Mouse (Mus musculus) heart, postnatal 4 days (tissue): ENCODE data around the gene Lig1. TPM values are rescaled to one million over a fixed set of nuclear protein-coding genes. Genes with fewer than 3 reads are reported as not detected.

Source experiments
- DNase-seq: peaks from one replicate; pipeline ENCODE4 v3.0.0; 2021
- total RNA-seq, 2 experiments: library from RNA; stranded (reverse); gene quantifications; 2 replicates each; pipeline ENCODE4 v1.2.3; 2021

Lig1 gene
- total RNA-seq, 2 experiments from 2014 or later: 44.3 to 45.5 TPM

DNA sequence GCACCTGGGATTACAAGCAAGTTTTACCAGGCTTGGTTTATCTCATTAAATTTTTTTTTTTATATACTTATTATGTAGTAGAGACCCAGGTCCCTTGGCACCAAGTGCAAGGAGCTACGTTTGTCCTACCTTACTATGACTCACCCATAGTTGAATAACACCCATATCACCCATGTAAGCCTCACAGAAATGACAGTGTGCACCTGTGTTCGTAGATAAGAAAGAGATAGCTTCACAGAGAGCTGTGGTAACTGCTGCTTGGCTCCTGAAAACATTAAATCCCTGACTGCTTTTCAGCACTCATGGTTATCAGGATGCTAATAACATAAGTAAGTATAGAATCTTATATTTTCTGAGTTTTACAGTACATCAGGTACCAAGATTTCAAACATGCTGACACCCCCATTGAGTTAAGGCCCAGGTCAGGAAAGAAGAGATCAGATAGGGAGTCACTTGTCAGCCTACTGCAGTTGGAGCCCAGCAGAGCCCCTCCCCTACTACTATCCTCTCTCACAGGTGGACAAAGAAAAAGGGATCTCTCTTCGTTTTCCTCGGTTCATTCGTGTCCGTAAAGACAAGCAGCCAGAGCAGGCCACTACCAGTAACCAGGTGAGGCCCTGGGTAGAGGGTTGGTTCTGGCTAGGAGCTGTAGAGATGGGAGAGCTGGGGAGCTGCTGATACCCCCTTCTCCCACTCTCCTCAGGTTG, 33.6 kb downstream of the Lig1 start:
- DNase-seq: no peak

DNA sequence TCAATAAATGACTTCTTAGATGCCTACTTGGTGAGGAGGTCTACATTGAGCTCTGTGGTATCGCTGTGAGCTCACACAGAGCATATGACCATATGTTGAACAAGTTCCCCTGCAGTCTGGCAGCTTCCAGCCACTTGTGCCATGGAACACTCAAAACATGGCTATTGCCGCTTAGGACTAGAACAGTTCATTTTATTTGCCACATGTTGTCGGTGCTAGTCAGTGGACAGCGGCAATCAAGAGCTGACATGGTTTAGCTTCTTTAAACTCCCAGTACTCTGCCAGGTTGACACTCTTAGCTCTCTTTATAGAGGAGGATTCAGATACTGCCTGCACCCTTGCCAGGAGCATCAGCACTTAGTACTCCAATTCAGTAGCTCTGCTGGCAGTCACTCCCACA, 34.3 kb downstream of the Lig1 start:
- no peak for DNase-seq

DNA sequence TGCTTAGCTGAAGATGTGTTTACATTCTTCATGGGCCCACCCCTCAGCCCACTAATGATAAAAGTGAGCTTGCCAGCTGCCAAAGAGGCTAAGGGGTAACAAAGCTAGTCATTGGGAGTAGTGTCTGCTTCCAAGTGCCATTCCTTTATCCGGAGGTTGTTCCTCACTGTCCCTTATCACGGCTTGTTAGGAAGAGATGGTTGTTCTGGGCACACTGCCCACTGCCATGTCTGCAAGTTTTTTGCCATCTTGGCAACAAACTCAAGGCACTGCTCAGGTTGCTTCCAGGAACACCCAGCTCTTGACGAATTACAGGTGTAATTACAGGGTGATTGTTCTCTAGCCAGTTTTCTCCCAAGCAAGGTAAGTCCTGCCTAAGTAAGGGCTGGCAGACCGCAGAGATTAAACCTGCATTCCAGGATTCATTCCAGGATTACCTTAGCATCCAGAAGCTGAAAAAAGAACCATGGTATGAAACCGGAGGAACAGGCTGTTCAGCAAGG, 37.1 kb downstream of the Lig1 start:
- DNase-seq: peak; percentile 12

DNA sequence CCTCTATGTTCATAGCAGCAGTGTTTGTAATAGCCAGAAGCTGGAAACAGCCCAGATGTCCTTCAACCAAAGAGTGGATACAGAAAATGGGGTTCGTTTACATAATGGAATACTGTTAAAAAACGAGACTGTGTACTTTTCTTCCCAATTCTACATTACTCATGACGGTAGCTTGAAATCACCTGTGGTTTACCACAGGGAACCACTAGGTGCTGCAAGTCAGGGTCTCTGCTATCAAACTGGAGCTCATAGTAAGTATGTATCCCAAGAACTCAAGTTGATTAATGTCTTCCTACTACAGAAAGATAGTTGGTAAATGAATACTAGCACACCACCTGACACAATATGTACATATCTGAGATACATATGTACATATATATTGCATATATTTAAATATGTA, 44.3 kb downstream of the Lig1 start:
- no peak for DNase-seq

DNA sequence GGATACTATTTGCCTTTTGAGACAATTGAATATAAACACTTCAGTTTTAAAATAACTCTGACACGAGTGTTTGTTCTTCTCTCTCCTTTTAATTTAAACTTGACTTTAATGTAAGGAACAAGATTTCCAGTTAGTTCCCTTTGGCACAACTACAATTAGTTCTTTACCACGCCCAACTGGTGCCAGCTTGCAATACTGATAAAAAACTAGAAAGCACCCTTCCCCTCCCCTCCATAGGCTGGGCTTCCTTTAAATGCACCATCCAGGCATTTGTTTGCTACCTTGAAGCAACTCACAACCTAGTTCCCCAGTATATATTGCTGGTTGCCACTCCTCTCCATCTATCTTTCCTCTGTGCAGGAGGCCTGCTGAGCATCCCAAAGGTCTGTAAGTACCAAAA, 47.2 kb downstream of the Lig1 start, which contains the start of gene Pla2g4c:
Gene Pla2g4c (plus strand): TSS at position 340 of the 400 bp plus-strand sequence.
- DNase-seq: no peak

DNA sequence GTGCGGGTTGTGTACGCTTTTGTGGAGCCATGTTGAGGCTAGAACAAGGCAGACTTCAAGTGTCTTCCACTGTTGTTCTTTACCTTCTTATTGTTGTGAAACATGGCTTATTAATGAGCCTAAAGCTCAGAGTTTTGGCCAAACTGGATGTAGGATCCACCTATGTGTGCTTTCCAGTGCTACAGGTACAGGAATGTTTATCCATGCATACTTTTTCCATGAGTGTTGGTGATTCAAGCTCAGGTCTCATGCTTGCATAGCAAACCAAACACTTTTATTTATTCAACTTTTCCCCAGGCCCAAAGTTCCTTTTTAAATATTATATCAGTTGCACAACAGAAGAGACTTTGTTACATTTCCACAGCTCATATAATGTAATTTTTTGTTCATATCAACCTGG, 53.5 kb downstream of the Lig1 start:
- no peak for DNase-seq

DNA sequence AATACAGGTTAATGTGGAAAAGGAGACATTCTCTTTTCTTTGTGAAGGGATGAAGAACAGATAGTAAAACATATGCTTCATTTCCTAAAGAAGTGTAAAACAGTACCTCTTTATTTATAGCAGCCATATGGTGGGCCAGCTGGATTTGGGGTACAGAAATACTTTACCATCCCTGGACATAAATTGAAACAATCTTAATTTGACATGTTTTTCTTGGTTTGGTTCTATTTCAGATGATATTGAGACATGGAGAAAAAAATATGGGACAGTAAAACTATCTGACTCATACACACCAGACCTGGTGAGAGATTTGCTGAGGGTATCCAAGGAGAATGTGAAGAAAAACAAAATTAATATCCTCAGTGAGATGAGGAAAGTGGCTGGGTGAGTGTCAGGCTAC, 78.9 kb downstream of the Lig1 start:
- no peak for DNase-seq

Other genes with a start within 250 kb of the Lig1 start
- 100 to 1,000 TPM; 114 to 129 TPM for gene Chmp2a, start 242.5 kb upstream of the Lig1 start, total RNA-seq
- 100 to 1,000 TPM; 193 to 202 TPM for gene Ube2m, start 239.0 kb upstream of the Lig1 start, total RNA-seq
- 1 to 10 TPM; 1.2 TPM for gene Mzf1, start 222.5 kb upstream of the Lig1 start, total RNA-seq
- gene Vmn1r85, start 182.1 kb upstream of the Lig1 start, total RNA-seq: not detected
- gene Vmn1r86, start 157.4 kb upstream of the Lig1 start, total RNA-seq: not detected
- not detected for gene Vmn1r87, start 137.1 kb upstream of the Lig1 start, total RNA-seq
- gene Vmn1r88, start 117.7 kb upstream of the Lig1 start, total RNA-seq: under 1 TPM; 0.07 to 0.12 TPM
- not detected for gene Vmn1r89, start 64.3 kb upstream of the Lig1 start, total RNA-seq
- gene Zswim9, start 1.4 kb downstream of the Lig1 start, total RNA-seq: 1 to 10 TPM; 5.8 to 6.5 TPM
- under 1 TPM; 0.27 to 0.43 TPM for gene Pla2g4c, start 47.4 kb downstream of the Lig1 start, total RNA-seq
- under 1 TPM in 1 of 2 experiments, not detected in 1; 0.47 TPM for gene Cabp5, start 120.8 kb downstream of the Lig1 start, total RNA-seq
- gene Bsph1, start 173.6 kb downstream of the Lig1 start, total RNA-seq: not detected